Mouse (Mus musculus): Measurements from ENCODE around the gene Prkcd.

Gene Prkcd

DNA sequence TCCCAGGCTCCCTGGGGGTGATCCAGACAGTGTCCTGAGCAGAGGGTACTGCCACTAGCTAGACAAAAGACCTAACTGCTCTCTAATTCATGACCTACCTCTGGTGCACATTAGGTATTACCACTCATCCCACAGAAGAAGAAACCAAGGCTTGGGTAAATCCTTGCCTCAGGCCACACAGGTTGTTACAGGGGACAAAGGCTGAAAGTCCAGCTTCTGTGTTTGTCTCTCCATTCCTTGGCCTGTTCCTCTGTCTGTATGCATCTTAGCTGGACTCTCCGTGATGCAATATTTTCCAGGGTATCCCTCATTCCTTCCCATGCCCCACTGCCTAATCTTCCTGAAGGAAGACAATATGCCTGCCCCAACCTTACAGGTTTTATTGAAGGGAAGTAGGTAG is 8.4 kb upstream of the Prkcd start:
- DNase-seq: no peak

DNA sequence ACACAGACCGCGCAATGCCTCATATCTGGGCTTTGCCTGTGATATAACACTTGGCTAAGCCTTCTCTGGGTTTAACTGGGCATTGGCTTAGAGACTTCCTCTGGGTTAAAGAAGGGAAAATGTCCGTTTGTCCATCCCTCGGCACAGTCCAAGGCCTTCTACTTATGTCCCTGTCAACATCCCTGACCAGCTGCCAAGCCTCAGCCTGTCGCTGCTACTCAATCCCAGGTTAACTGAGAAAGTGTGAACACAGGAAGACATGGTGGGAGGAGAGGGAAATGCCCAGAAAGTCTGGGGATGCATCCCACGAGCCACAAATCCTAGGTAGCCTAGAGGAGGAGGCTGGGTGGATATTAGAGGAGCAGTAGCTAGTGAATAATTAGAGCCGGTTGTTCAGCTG is 7.7 kb upstream of the Prkcd start:
- no peak for DNase-seq

DNA sequence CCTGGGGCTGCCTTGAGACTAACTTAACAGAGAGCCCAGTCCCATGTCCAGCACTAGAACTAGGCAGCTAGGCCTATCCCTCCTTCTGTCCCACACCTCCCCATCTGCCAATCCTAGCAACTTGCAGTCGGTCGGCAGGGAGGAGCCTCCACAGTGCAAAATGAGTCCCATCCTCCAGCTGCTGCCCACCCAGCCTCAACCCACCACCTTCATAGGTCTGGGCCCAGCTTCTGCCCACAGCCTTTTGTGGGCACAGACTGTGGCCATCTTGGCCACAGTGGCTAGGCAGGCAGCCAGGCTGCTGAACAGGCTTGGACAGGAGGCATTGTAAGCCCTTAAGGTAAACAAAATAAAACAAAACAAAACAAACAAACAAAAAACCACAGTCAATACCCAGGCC is 5.8 kb upstream of the Prkcd start:
- DNase-seq: no peak

GRCm38 (mm10) chr14:30630811-30631576 is 5.0 kb upstream of the Prkcd start:
- DNase-seq: no peak

- no peak for DNase-seq
Measured at GRCm38 (mm10) chr14:30629839-30630238, 3.8 kb upstream of the Prkcd start.

GRCm38 (mm10) chr14:30628235-30628634 is 2.2 kb upstream of the Prkcd start:
- no peak for DNase-seq

- no peak for DNase-seq
Measured at GRCm38 (mm10) chr14:30626756-30627742, 1.0 kb upstream of the Prkcd start.

DNA sequence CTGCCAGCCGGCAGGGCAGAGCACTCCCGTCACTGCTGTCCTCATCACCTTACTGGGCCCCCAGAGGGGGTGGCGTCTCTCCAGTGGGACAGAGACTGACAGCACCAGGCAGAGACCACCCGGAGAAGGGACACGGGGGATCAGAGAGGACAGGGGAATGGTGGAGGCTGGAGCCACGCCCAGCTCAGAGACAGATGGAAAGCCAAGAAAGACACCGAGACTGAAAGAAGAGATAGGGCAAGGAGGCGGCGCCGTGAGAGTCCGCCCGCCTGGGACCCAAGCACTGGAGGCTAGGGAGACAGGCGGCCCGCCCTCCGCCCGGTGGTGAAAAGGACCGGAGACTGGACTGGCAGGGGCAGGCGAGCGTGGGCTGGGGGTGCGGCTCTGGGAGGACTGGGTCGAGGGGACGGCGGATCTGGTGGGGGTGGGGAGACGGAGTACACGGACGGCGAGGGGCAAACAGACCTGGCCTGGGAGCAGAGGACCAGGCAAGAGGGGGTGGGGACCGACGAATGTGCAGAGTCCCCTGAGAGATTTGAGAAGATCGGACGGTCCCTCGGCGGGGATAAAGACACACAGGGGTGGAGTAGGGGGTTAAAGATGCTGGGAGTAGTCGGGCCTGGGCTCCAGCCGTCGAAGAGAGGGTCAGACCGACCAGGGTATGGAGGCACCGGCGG is 741 bp downstream of the Prkcd start:
- peak; percentile 35 for DNase-seq

DNA sequence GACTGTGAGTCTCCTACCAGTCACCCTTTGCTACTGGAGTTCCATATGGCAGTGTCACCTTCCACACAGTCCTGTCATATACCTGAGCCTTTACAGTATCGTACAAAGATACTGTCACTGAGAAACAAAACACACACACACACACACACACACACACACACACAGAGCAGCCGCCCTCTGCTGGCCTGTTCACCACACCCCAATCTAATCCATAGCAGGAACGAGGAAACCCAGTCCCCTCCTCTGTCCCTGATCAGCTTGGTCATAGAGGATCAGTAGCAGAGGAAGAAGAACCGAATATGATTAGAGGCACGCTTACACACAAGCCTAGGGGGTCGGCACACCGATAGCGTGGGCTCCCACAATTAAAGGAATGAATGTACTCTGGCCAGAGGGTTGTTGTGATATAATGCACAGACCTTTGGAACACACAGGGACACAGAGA is 1.7 kb downstream of the Prkcd start:
- DNase-seq: no peak

DNA sequence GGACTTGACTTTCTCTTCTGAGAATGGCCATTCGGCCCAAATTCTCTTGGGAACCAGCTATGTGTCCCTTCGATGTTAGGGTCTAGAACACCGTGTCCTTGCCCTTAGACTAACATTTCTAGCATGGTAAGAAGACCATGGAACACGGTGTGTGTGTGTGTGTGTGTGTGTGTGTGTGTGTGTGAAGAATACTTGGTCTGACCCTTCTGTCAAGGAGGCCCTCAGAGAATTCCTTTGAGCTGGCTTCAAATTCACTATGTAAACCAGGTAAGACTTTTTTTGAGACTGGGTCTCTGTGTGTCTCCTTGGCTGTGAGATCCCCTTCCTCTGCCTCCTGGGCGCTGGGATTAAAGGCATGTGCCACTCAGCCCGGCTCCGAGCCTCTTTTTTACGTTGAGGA is 3.5 kb downstream of the Prkcd start:
- DNase-seq: no peak

GRCm38 (mm10) chr14:30622130-30622529 is 3.9 kb downstream of the Prkcd start:
- DNase-seq: no peak

GRCm38 (mm10) chr14:30619982-30620578 is 5.9 kb downstream of the Prkcd start:
- no peak for DNase-seq

DNA sequence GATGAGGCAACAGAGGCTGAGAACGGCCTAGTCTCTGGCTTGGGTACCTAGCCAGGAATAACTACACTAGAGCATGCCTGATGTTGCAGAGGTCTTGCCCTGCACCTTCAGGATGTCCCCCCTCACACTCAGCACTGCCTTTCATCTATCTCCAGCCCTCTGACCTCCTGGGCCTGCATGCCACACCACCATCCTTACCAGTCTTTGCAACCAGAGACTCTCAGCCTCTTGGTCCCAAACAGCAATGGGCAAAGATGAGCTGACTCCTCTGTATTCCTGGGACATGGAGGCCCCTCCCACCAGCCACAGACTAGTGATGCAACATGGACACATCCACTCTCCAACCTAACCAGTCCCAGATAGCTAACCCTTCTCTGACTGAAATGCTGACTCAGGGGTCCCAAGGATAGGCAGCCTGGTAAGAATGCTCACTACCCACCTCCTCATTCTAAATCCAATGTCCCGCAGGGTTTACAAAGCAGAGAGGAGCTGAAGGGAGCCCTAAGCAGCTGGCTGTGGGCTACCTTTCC is 7.2 kb downstream of the Prkcd start:
- DNase-seq: no peak

- DNase-seq: no peak
Measured at GRCm38 (mm10) chr14:30616751-30617150, 9.3 kb downstream of the Prkcd start.

DNA sequence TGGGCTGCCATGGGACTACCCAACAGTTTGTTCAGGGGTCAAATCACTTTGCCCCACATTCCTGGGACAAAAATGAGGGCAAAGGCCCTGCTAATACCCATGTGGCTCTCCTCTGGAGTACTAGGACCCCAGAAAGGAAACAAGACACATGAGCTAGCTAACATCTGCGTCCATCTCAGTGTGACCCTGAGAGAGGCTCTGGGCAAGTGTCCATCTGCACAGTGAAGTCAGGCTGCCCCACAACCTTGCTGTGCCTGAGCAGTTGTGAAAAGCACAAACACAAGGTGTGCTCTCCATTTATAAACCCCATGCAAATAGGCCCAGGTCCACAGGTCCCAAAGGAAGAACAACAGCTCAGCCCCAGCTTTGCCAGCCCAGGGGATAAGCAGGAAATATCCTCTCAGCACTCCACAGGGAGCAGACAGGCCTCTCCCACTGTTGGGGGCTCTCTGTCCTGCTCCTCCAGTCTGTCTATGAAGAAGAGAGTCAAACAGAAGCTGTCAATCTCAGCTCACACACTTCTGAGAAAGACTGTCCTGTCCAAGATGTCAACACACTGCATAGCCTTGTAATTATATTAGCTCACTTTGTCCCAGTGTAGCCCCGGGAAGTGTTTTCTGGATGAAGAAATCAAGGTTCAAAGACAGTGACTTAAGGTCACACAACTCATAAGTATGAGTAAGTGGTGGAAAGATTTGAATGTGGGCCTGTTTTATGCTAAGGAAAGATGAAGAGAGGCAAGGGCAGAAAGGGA is 12.9 kb downstream of the Prkcd start:
- no peak for DNase-seq

DNA sequence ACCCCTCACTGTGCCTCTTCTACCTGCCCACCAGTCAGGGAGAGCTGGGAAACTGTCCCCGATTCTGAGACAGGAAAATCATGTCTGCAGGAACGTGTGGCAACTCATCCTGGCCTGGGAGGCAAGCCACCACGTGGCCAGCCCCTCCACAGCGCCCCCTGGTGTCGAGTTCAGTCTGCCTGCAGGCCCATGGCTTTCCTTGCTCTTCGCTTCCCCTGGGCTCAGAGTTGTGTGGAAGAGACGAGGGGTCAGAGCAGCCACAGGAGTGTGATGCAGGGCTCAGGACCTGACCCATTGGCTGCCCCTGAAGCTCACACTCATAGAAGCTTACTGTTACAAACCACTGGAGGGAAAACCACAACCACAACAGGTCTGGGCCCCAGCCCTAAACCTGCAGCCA is 13.5 kb downstream of the Prkcd start:
- peak; percentile 85 for DNase-seq

DNA sequence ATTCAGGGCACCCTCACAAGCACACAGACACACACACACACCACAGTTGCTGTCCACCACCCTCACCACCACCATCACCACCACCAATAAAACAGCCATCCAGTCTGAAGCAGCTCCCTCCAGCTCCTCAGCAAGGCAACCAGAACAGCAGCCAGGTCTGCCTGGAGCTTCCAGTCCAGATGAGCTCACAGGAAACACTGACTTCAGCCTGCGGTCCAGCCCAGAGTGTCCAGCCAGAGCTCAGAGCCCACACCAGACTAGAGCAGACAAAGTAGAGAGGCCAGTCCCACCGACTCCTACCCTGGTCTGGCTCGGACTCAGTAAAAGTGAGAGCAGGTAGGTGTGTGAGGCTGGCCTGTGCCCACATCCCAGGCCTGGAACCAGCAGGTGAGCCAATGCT is 15.1 kb downstream of the Prkcd start:
- DNase-seq: no peak

- DNase-seq: no peak
Measured at GRCm38 (mm10) chr14:30610304-30610703, 15.7 kb downstream of the Prkcd start.

GRCm38 (mm10) chr14:30609499-30609898 is 16.5 kb downstream of the Prkcd start:
- no peak for DNase-seq

DNA sequence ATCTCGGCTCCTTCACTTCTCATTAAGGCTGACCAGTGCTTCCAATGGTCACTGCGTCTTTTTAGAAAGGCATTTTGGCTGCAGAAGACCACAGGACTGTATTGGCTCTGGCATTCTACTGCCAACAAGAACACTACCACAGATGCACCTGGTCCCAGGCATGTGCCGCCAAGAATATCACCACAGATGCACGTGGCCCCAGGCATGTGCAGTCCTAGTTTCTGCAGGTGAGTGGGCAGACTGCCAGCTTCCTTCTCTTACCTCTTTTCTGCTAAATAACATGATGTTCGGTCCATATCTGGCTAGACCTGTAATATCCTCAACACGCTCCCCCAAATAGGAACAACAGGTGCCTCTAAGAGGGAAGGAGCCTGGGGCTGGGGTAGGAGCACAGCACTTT is 17.8 kb downstream of the Prkcd start:
- no peak for DNase-seq

- DNase-seq: no peak
Measured at GRCm38 (mm10) chr14:30607696-30608095, 18.3 kb downstream of the Prkcd start.

GRCm38 (mm10) chr14:30606817-30607216 is 19.2 kb downstream of the Prkcd start:
- no peak for DNase-seq
